Mouse (Mus musculus) spleen, adult 2 months (tissue): ENCODE measurements around the gene Adam1a.

Experiments
- CTCF ChIP-seq: fragments of 200-500 bp; IDR thresholded peaks from 2 replicates; pipeline ENCODE4 v1.5.1; 2011; ENCODE audit warnings: mild to moderate bottlenecking, inconsistent platforms; ENCODE audit not compliant: insufficient read depth, insufficient read length, insufficient replicate concordance; ENCODE audit errors: extremely low read depth
- POLR2A ChIP-seq: fragments of 200-500 bp; IDR thresholded peaks from 2 replicates; pipeline ENCODE4 v1.6.1; 2011; ENCODE audit warnings: low read depth, low read length, inconsistent platforms

GRCm38 (mm10) chr5:121469566-121469965 lies 75.7 kb downstream of the Adam1a start:
- no peak for TF ChIP-seq CTCF
- no peak for TF ChIP-seq POLR2A
